Mouse (Mus musculus): ENCODE measurements around the gene Zfp384. TPM values are rescaled to one million over a fixed set of nuclear protein-coding genes. Genes with fewer than 3 reads are reported as not detected.

Zfp384 gene
- polyA plus RNA-seq (2012; rRNA removed) = 50.2 and 53.1 TPM in 2 replicates

- Histone ChIP-seq H3K4me3 (ENCODE audit: control insufficient read depth, low read depth, low read length) (peak within 1 kb of the TSS; percentile 91), H3K27me3 (ENCODE audit: control insufficient read depth, insufficient read depth, low read length) (no peaks in the 10 kb centered on the region)
Observed at GRCm38 (mm10) chr6:125009129-125009180, at the start of gene Zfp384. Zfp384 (plus strand) TSS chr6:125009145.

GRCm38 (mm10) chr6:124959960-124960359 lies 49.0 kb upstream of the Zfp384 start:
- Histone ChIP-seq H3K36me3 (ENCODE audit: control insufficient read depth, insufficient read depth, low read length) (peaks cover 4% of the 10 kb centered on the region), H3K27ac (ENCODE audit: control insufficient read depth, insufficient read depth, low read depth, low read length) (no peak overlapping the region), H3K27me3 (ENCODE audit: control insufficient read depth, insufficient read depth, low read length) (no peaks in the 10 kb centered on the region), H3K4me3 (ENCODE audit: control insufficient read depth, low read depth, low read length) (no peak overlapping the region), H3K4me1 (ENCODE audit: control insufficient read depth, insufficient read depth, low read length) (peaks cover 5% of the 10 kb centered on the region)
- TF ChIP-seq POLR2A (IDR thresholded peaks at IDR 0.05; ENCODE audit: control insufficient read depth, low read depth, low read length) (no peak), CTCF (IDR thresholded peaks at IDR 0.05; ENCODE audit: control insufficient read depth, insufficient read depth, insufficient replicate concordance, low read depth, low read length) (no peak)

More at GRCm38 (mm10) chr6:125009129-125009180, at the start of gene Zfp384:
- H3K36me3 ChIP-seq (ENCODE audit: control insufficient read depth, insufficient read depth, low read length) = no peaks in the 10 kb centered on the region; the same call in 1 of the 2 replicates
- peak within 1 kb of the TSS; percentile 79 for H3K27ac ChIP-seq (ENCODE audit: control insufficient read depth, insufficient read depth, low read depth, low read length)
- TF ChIP-seq POLR2A (IDR thresholded peaks at IDR 0.05; ENCODE audit: control insufficient read depth, low read depth, low read length) (no peak), CTCF (IDR thresholded peaks at IDR 0.05; ENCODE audit: control insufficient read depth, insufficient read depth, insufficient replicate concordance, low read depth, low read length) (no peak)
- peaks cover 4% of the 10 kb centered on the region for H3K4me1 ChIP-seq (ENCODE audit: control insufficient read depth, insufficient read depth, low read length)

GRCm38 (mm10) chr6:124961021-124961420 lies 47.9 kb upstream of the Zfp384 start:
- H3K4me1 ChIP-seq (ENCODE audit: control insufficient read depth, insufficient read depth, low read length) = peaks cover 5% of the 10 kb centered on the region
- TF ChIP-seq CTCF (IDR thresholded peaks at IDR 0.05; ENCODE audit: control insufficient read depth, insufficient read depth, insufficient replicate concordance, low read depth, low read length) = no peak
- no peak overlapping the region for H3K27ac ChIP-seq (ENCODE audit: control insufficient read depth, insufficient read depth, low read depth, low read length)
- peaks cover 4% of the 10 kb centered on the region for H3K36me3 ChIP-seq (ENCODE audit: control insufficient read depth, insufficient read depth, low read length)
- no peaks in the 10 kb centered on the region for H3K27me3 ChIP-seq (ENCODE audit: control insufficient read depth, insufficient read depth, low read length)
- no peak overlapping the region for H3K4me3 ChIP-seq (ENCODE audit: control insufficient read depth, low read depth, low read length)

GRCm38 (mm10) chr6:124964638-124965037 lies 44.3 kb upstream of the Zfp384 start:
- Histone ChIP-seq H3K36me3 (ENCODE audit: control insufficient read depth, insufficient read depth, low read length) (peaks cover 4% of the 10 kb centered on the region; the same call in 1 of the 2 replicates), H3K27me3 (ENCODE audit: control insufficient read depth, insufficient read depth, low read length) (no peaks in the 10 kb centered on the region), H3K4me1 (ENCODE audit: control insufficient read depth, insufficient read depth, low read length) (peaks cover 5% of the 10 kb centered on the region), H3K27ac (ENCODE audit: control insufficient read depth, insufficient read depth, low read depth, low read length) (peak overlapping the region; percentile 94), H3K4me3 (ENCODE audit: control insufficient read depth, low read depth, low read length) (peak overlapping the region; percentile 96)
- no peak for TF ChIP-seq CTCF (IDR thresholded peaks at IDR 0.05; ENCODE audit: control insufficient read depth, insufficient read depth, insufficient replicate concordance, low read depth, low read length)

GRCm38 (mm10) chr6:124965088-124965719 lies 43.7 kb upstream of the Zfp384 start, which contains the start of gene Cops7a:
Cops7a (minus strand) TSS chr6:124965538.
- TF ChIP-seq POLR2A (IDR thresholded peaks at IDR 0.05; ENCODE audit: control insufficient read depth, low read depth, low read length) = peak; percentile 47
- TF ChIP-seq CTCF (IDR thresholded peaks at IDR 0.05; ENCODE audit: control insufficient read depth, insufficient read depth, insufficient replicate concordance, low read depth, low read length) = no peak
- peaks cover 5% of the 10 kb centered on the region for H3K4me1 ChIP-seq (ENCODE audit: control insufficient read depth, insufficient read depth, low read length)
- peak within 1 kb of the TSS; percentile 94 for H3K27ac ChIP-seq (ENCODE audit: control insufficient read depth, insufficient read depth, low read depth, low read length)
- H3K27me3 ChIP-seq (ENCODE audit: control insufficient read depth, insufficient read depth, low read length) = no peaks in the 10 kb centered on the region
- H3K36me3 ChIP-seq (ENCODE audit: control insufficient read depth, insufficient read depth, low read length) = no peaks in the 10 kb centered on the region; the same call in 1 of the 2 replicates
- H3K4me3 ChIP-seq (ENCODE audit: control insufficient read depth, low read depth, low read length) = peak within 1 kb of the TSS; percentile 96

- Histone ChIP-seq H3K27me3 (ENCODE audit: control insufficient read depth, insufficient read depth, low read length) (no peaks in the 10 kb centered on the region), H3K36me3 (ENCODE audit: control insufficient read depth, insufficient read depth, low read length) (no peaks in the 10 kb centered on the region; the same call in 1 of the 2 replicates), H3K4me1 (ENCODE audit: control insufficient read depth, insufficient read depth, low read length) (peaks cover 5% of the 10 kb centered on the region), H3K4me3 (ENCODE audit: control insufficient read depth, low read depth, low read length) (peak overlapping the region; percentile 96), H3K27ac (ENCODE audit: control insufficient read depth, insufficient read depth, low read depth, low read length) (peak overlapping the region; percentile 86)
- TF ChIP-seq POLR2A (IDR thresholded peaks at IDR 0.05; ENCODE audit: control insufficient read depth, low read depth, low read length) = no peak
- TF ChIP-seq CTCF (IDR thresholded peaks at IDR 0.05; ENCODE audit: control insufficient read depth, insufficient read depth, insufficient replicate concordance, low read depth, low read length) = no peak
Observed at GRCm38 (mm10) chr6:124965747-124966146, 43.2 kb upstream of the Zfp384 start.

GRCm38 (mm10) chr6:124966466-124967118 lies 42.4 kb upstream of the Zfp384 start:
- no peak overlapping the region for H3K27ac ChIP-seq (ENCODE audit: control insufficient read depth, insufficient read depth, low read depth, low read length)
- no peaks in the 10 kb centered on the region for H3K27me3 ChIP-seq (ENCODE audit: control insufficient read depth, insufficient read depth, low read length)
- H3K36me3 ChIP-seq (ENCODE audit: control insufficient read depth, insufficient read depth, low read length) = no peaks in the 10 kb centered on the region; the same call in 1 of the 2 replicates
- TF ChIP-seq POLR2A (IDR thresholded peaks at IDR 0.05; ENCODE audit: control insufficient read depth, low read depth, low read length) (no peak), CTCF (IDR thresholded peaks at IDR 0.05; ENCODE audit: control insufficient read depth, insufficient read depth, insufficient replicate concordance, low read depth, low read length) (no peak)
- H3K4me1 ChIP-seq (ENCODE audit: control insufficient read depth, insufficient read depth, low read length) = peaks cover 5% of the 10 kb centered on the region
- no peak overlapping the region for H3K4me3 ChIP-seq (ENCODE audit: control insufficient read depth, low read depth, low read length)
